Mouse (Mus musculus): ENCODE data around the gene Gm5127. TPM values are rescaled to one million over a fixed set of nuclear protein-coding genes. Genes with fewer than 3 reads are reported as not detected.

The Gm5127 gene
- under 1 TPM; 0.29 to 0.41 (median 0.35) TPM for total RNA-seq (2022)

- no peak for DNase-seq (ENCODE audit: low spot score in 2 of 2)
Measured at GRCm38 (mm10) chrX:106582886-106583285, at the start of gene Gm5127. Gm5127 (plus strand) TSS chrX:106583186.

GRCm38 (mm10) chrX:106536359-106536758 is 46.6 kb upstream of the Gm5127 start:
- DNase-seq (ENCODE audit: low spot score in 2 of 2): no peak

- DNase-seq (ENCODE audit: low spot score in 2 of 2): no peak
Measured at GRCm38 (mm10) chrX:106555457-106555856, 27.5 kb upstream of the Gm5127 start.

DNA sequence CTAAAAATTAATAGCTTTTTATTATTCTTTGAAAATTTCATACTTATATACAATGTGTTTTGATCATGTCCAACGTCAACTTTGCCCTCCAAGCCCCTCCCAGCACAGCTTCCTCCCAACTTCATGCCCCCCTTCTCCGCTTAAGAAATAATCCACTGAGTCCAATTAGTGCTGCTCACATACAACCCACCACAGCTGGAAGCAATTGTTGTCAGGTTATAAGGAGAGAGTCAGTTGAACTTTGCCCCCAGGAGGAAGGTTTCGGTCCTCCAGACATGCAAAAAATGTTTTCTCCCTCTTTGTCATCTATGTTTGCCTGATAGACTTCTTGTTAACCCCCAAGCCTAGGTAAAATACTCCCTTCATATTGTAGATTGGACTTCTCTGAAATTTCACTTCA is 4.0 kb upstream of the Gm5127 start:
- DNase-seq (ENCODE audit: low spot score in 2 of 2): no peak

DNA sequence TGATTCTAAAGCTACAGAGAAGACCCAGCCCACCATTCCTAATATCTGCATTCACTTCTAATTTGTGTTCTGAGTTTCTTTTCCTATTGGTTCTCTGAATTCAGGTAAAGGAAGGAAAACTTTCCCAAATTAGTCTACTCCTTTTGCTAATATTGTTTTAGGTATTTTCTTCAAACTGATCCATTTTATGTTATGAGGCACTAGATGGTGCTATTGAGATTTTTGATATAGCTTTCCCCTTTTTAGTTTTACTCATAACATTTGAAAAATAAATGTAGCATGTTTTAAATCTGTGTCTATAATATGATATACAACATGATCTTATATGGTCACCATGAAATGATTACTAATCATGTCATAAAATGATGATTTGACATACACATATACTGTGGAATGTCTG is 2.6 kb upstream of the Gm5127 start:
- DNase-seq (ENCODE audit: low spot score in 2 of 2): no peak

- DNase-seq (ENCODE audit: low spot score in 2 of 2): no peak
Measured at GRCm38 (mm10) chrX:106582197-106582596, 789 bp upstream of the Gm5127 start.

DNA sequence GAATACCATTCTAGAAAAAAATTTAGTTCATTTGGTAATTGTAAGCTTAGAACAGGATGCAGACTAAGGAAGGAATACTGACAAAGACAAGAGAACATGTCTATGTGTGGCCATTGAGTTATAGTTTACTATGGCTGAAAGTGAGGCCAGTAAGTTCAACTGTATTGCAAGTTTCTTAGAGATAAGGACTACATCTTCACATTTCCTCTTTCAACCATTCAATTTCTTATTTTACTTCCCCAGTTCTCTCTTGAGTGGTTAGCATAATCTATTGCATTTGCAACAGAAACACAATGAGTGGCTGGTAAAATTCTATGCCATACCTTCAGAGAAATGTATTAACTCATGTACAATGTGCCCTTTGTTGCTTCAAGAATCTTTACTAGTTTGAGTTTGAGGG is 10.9 kb downstream of the Gm5127 start:
- DNase-seq (ENCODE audit: low spot score in 2 of 2): no peak

DNA sequence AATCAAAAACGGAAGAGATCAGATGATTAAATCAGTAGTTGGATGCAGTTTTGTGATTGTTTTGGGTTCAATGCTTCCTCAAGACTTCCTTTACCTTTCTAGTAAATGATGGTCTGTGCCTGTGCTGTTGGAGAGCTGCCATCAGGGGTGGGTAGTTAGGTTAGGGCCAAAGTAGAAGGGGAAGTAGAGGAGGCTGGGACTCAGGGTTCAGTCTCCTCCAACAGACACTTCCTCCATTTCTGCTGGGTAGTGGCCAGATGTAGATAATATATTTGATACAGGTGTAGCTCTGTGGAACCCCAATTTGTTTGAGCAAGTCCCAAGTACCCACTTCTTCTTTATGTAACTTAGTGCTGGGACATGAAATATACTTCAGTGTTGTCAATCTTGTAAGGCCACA is 12.9 kb downstream of the Gm5127 start:
- DNase-seq (ENCODE audit: low spot score in 2 of 2): no peak

GRCm38 (mm10) chrX:106602574-106603258 is 19.7 kb downstream of the Gm5127 start:
- no peak for DNase-seq (ENCODE audit: low spot score in 2 of 2)

DNA sequence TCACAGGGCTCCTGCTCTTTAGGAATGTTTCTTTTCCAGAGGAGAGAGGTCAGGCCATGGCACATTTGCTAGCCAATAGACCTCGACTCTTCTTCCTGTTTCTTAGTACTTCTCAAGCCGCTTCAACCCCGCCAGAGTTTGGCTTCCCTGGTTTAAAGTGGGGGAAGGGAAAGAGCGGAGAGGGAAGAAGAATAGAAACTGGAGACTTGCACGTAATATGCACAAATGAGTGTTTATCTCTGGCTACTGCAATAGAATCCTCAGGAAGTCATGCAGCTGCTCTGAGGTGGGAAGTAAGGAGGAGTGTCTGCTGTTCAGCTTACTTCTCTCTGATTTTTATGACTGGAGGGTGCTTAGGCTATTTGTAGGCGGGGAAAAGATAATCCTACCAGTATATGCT is 20.4 kb downstream of the Gm5127 start, which contains the start of gene Cysltr1:
Gene Cysltr1, minus strand, starts transcription at position 294 of the 400 bp plus-strand sequence.
- no peak for DNase-seq (ENCODE audit: low spot score in 2 of 2)

DNA sequence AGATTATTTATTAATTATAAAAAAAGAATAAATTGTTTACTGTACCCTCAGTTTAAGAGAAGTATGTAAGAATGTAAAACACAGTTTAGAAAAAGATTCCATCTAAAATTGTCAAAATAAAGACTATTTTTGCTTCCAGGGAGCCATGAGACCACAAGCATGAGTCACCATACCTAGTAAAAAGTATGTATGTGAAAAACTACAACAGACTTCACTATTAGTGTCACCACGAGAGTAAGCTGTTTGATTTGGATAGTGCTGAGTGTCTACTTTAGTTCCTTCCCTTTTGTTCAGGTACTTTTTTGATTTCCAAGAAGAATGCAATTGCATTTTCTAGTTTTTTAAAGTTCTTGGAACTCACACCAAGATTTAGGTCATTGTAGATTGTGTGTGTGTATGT is 39.5 kb downstream of the Gm5127 start:
- no peak for DNase-seq (ENCODE audit: low spot score in 2 of 2)

DNA sequence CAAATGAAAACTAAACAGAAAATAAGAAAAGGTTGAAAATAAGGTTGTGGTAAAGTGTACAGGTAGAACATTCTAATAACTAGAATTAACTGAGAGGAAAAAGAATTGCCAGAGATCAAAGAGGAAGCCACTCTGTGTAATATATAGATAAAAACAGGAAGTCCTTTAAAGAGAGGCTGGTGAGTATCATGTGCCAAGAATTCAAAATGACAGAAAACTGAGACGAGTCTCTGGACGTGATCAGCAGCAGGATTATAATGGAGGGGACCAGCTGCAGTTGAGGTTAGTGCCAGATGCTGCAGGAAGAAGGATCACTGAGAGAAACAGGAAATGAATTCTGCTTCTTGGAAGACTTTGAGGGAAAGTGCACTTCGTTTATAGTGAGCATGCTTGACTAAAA is 40.7 kb downstream of the Gm5127 start:
- DNase-seq (ENCODE audit: low spot score in 2 of 2): no peak

DNA sequence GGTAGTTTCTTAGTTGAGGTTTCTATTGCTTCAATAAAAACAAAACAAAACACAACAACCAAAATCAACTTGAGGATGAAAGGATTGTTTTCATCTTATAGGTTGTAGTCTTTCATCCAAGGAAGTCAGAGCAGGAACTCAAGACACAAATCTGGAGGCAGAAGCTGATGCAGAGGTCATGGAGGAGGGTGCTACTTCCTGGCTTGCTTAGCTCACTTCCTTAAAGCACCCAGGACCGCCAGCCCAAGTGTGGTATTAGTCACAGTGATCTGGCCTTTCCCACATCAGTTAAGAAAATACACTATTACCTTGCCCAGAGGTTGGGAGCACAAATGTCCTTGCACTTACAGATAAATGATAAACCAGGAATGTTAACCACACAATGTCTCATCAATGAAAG is 45.5 kb downstream of the Gm5127 start:
- DNase-seq (ENCODE audit: low spot score in 2 of 2): no peak

DNA sequence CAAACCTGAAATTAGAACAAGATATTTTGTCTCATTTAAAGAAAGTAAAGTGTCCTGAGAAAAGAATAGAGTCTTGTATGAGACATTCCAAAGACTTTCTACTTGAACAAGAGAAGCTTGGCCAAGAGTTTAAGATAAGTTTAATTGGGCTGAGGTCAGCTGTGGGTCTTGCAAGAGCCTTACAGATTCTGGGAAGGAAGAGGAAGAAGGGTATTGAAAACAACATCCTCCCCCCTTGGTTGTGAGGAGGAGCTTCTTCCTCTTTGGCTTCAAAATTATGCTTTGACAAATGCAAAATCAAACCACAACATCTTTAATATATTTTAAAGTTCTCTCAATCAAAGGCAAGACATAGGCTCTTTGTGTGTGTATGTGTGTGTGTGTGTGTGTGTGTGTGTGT is 50.6 kb downstream of the Gm5127 start:
- DNase-seq (ENCODE audit: low spot score in 2 of 2): no peak

- DNase-seq (ENCODE audit: low spot score in 2 of 2): no peak
Measured at GRCm38 (mm10) chrX:106634799-106635541, 52.0 kb downstream of the Gm5127 start.

- DNase-seq (ENCODE audit: low spot score in 2 of 2): no peak
Measured at GRCm38 (mm10) chrX:106662101-106662500, 79.1 kb downstream of the Gm5127 start.

GRCm38 (mm10) chrX:106704590-106704989 is 121.6 kb downstream of the Gm5127 start:
- DNase-seq (ENCODE audit: low spot score in 2 of 2): no peak

- DNase-seq (ENCODE audit: low spot score in 2 of 2): no peak
Measured at GRCm38 (mm10) chrX:106717160-106717559, 134.2 kb downstream of the Gm5127 start.

- DNase-seq (ENCODE audit: low spot score in 2 of 2): no peak
Measured at GRCm38 (mm10) chrX:106742241-106742640, 159.3 kb downstream of the Gm5127 start.

DNA sequence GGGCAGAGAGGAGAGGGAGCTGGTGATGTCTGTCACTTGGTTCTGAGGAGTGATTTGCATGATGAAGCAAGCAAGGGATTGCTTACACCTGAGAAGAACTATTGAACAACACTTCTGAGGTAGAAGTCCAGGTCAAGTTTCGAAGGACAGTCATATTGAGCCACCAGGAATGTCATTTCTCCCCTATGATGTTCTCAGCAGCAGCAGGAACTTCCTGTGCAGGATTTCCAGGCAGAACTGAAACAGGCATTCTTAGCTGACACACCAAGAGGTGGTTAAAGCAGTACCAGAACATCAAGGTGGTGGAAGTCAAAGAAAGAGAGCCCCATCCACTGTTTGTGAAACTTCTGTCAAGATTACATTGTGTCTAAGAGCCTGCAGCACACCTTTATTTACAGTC is 172.3 kb downstream of the Gm5127 start:
- DNase-seq (ENCODE audit: low spot score in 2 of 2): no peak
